Mouse (Mus musculus): ENCODE measurements around the gene Arih1.

Gene Arih1

DNA sequence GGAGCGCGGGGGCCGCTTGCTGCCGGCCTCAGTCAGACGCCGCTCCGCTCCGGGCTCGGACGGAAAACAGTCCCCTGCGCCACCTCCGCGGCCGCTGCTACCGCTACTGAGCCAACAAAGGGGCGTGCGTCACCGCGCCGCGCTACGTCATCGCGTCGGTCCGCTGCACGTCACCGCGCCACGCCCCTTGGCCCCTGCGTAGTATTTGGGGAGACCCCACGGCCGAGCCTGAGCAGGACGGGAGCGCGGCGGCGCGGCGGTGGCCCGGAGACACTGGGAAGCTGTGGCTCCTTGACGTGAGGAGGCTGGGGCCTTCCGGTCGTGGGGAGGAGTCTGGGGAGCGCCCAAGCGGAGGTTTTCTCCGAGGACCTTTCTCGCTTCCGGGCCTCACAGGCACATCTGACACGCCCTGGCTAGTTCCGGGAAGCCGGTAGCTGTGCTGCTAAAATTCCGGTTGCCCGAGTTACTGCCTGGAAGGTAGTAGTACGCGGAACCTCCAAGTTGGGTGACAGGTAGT lies at the start of gene Arih1:
TSS of gene Arih1 (minus strand) at position 70 of the 517 bp plus-strand sequence.
- POLR2A ChIA-PET = interaction anchor here in 3 of 4 experiments (0.5 to 2.2 kb wide), 43 partner anchors 10 to 730 kb away, joined by 3 to 24 read pairs (median 3); partner anchors contain the start of genes Pkm (in 3 of the 3), Tmem202 (in 3 of the 3), Adpgk (in 2 of the 3) and Hexa (in 2 of the 3)
- CTCF ChIA-PET = interaction anchor here in 1 of 4 experiments (1.1 kb wide), 1 partner anchor 79 kb away, joined by 4 read pairs; no protein-coding TSS in a partner anchor

DNA sequence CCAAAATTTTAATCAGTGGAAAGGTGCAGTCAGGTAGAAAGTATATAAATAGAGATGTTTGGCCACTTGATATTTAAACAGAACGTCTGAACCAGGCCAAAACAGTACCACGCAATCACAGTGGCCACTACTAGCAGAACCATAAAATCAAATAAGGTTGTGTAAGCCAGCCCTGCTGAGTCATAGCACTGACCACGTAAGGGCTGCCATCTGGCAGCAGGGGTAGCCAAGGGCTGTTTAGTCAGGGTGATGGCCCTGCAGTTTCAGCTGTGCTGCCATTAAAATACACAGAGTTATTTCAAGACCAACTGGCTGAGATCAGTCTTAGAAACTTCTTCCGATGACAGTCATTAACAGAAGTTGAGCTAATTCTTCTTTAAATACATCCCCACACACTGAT lies 47.5 kb upstream of the Arih1 start:
- ChIA-PET POLR2A (interaction anchor here in 1 of 4 experiments (1.1 to 1.8 kb wide), 4 partner anchors 10 to 15 kb away, joined by 3 to 10 read pairs (median 4); no protein-coding TSS in a partner anchor), CTCF (interaction anchor here in 1 of 4 experiments (0.7 kb wide), 1 partner anchor 1808 kb away, joined by 4 read pairs; no protein-coding TSS in a partner anchor)

DNA sequence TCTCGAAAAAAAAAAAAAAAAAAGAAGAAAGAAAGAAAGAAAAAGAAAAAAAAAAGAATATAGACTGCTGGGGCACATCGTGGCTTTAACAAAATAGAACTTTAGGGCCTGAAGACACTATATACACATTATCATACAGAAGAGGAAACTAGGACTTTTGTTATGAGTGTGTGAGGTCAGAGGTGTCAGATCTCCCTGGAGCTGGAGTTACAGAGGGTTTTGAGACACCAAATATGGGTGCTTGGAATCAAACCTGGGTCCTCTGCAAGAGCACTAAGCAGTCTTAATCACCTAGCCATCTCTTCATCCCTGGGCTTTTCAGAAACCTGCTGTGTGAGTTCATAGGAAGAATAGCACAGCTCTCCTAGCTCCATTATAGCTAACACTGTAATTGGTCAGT lies 47.0 kb upstream of the Arih1 start:
- ChIA-PET CTCF (interaction anchor here in 2 of 4 experiments (0.6 to 0.7 kb wide), 2 partner anchors 696 to 1809 kb away, joined by 4 to 5 read pairs; no protein-coding TSS in a partner anchor), POLR2A (interaction anchor here in 3 of 4 experiments (0.9 to 4.6 kb wide), 8 partner anchors 7 to 123 kb away, joined by 3 to 38 read pairs (median 4); partner anchors contain the start of genes Pkm (in 2 of the 3), Hexa (in 1 of the 3) and Tmem202 (in 1 of the 3))

DNA sequence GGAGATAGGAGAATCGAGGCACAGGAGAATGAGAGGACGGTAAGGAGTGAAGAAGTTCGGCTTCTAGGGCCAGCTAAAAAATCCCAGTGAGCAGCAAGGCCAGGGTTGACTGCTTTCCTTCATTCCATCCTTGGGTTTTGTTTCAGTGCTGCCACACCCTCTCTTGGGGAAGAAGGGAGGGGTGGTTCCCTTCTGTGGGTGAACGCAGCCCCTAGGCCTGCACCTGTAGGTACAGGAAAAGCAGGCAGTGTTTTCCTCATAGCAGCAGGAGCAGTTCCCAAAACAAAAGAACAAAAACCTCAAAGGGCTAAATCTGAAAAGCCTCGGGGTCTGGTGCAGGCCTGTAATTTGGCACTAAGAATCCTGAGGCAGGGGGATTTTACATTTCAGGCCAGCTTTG lies 45.2 kb upstream of the Arih1 start:
- CTCF ChIA-PET = interaction anchor here in 2 of 4 experiments (0.6 to 1.4 kb wide), 7 partner anchors 14 to 1220 kb away, joined by 3 to 6 read pairs (median 4); no protein-coding TSS in a partner anchor
- POLR2A ChIA-PET = interaction anchor here in 3 of 4 experiments (0.6 to 4.6 kb wide), 24 partner anchors 8 to 493 kb away, joined by 3 to 38 read pairs (median 4); partner anchors contain the start of genes Hexa (in 3 of the 3), Tmem202 (in 3 of the 3), Adpgk (in 1 of the 3) and Arih1 (in 1 of the 3)

DNA sequence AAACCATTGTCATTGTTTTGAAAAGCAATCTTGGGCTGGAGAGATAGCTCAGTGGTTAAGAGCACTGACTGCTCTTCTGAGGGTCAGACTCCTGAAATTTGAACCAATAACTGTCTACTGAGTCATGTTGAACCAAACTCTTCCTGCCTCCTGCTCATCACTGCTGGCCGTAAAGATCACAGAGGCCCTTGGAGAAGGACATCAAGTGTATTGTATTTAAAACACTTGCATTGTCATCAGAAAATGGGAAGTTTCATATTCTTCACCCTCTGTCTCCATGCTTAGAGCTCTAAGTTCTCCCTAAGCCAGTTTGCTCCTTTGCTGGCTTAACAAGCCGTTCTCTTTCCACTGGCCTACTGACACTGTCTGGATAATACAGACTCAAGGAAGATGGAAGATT lies 41.9 kb upstream of the Arih1 start:
- ChIA-PET CTCF (no interaction called here), POLR2A (interaction anchor here in 3 of 4 experiments (0.6 to 3.5 kb wide), 7 partner anchors 11 to 129 kb away, joined by 3 to 15 read pairs (median 3); partner anchors contain the start of genes Hexa (in 1 of the 3), Pkm (in 1 of the 3) and Tmem202 (in 1 of the 3))

DNA sequence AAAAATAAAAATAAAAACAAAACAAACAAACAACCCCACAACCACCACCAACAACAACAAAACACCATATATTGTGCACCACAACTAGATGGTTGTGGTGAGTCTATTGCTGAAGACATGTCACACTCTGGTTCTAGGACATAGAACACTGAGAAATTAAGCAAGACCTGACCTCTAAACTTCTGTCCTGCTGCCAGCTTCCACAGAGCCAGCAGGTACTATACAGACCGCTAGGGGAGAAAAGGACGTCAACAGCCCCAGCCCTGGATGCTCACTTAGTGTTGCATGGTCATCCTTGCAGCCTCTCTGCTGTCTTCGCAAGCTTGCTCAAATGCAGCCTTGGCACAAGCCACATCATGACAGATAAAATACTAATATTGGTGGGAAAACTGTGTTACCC lies 41.2 kb upstream of the Arih1 start:
- ChIA-PET POLR2A (interaction anchor here in 2 of 4 experiments (0.6 to 1.8 kb wide), 5 partner anchors 11 to 130 kb away, joined by 3 to 5 read pairs (median 3); partner anchors contain the start of genes Hexa (in 1 of the 2) and Tmem202 (in 1 of the 2)), CTCF (interaction anchor here in 2 of 4 experiments (0.6 to 1.2 kb wide), 3 partner anchors 8 to 297 kb away, joined by 3 to 4 read pairs (median 3); no protein-coding TSS in a partner anchor)

GRCm38 (mm10) chr9:59526727-59527126 lies 40.3 kb upstream of the Arih1 start:
- ChIA-PET POLR2A (interaction anchor here in 3 of 4 experiments (0.6 to 1.8 kb wide), 6 partner anchors 10 to 138 kb away, joined by 3 to 5 read pairs (median 3); partner anchors contain the start of genes Hexa (in 1 of the 3) and Tmem202 (in 1 of the 3)), CTCF (interaction anchor here in 2 of 4 experiments (0.7 to 1.2 kb wide), 2 partner anchors 9 to 17 kb away, joined by 3 to 4 read pairs; no protein-coding TSS in a partner anchor)

- ChIA-PET POLR2A (interaction anchor here in 2 of 4 experiments (1.1 to 1.5 kb wide), 4 partner anchors 8 to 133 kb away, joined by 3 to 5 read pairs (median 4); partner anchors contain the start of gene Pkm (in 1 of the 2)), CTCF (no interaction called here)
These were observed 36.5 kb upstream of the Arih1 start for GRCm38 (mm10) chr9:59522906-59523305.

GRCm38 (mm10) chr9:59519396-59519795 lies 33.0 kb upstream of the Arih1 start:
- ChIA-PET CTCF (interaction anchor here in 3 of 4 experiments (0.5 to 1.7 kb wide), 3 partner anchors 11 to 157 kb away, joined by 3 to 5 read pairs (median 3); no protein-coding TSS in a partner anchor), POLR2A (interaction anchor here in 2 of 4 experiments (0.8 to 1.4 kb wide), 3 partner anchors 12 to 46 kb away, joined by 3 to 4 read pairs (median 3); partner anchors contain the start of genes Hexa (in 1 of the 2) and Tmem202 (in 1 of the 2))

- POLR2A ChIA-PET = interaction anchor here in 1 of 4 experiments (1.4 kb wide), 1 partner anchor 47 kb away, joined by 3 read pairs; no protein-coding TSS in a partner anchor
- CTCF ChIA-PET = interaction anchor here in 1 of 4 experiments (1.1 kb wide), 1 partner anchor 11 kb away, joined by 3 read pairs; no protein-coding TSS in a partner anchor
These were observed 32.6 kb upstream of the Arih1 start for GRCm38 (mm10) chr9:59518976-59519375.

DNA sequence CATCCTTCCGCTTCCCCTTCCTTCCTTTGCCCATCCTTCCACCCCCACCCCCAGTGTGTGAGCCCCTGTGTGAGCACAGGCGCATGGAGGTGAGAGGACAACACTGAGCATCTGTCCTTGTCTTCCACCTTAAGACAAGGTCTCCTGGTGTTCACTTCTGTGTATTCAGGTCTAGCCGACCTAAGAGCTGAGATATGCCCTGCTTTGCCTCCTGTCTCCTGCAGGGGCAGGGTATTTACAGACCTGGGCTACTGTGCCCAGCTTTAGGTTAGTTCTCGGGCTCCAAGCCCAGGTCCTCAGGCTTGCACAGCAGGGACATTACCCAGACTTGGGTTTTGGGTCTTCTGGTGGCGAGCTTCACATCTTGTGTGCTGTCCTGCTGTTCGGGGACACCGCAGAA lies 30.7 kb upstream of the Arih1 start:
- ChIA-PET POLR2A (interaction anchor here (0.7 to 2.5 kb wide), 16 partner anchors 9 to 1244 kb away, joined by 3 to 15 read pairs (median 4); partner anchors contain the start of genes Arih1 (in 1 of the 4), Hexa (in 1 of the 4), Pkm (in 1 of the 4) and Tmem202 (in 1 of the 4)), CTCF (interaction anchor here in 2 of 4 experiments (0.6 to 1.3 kb wide), 6 partner anchors 14 to 1201 kb away, joined by 3 to 6 read pairs (median 3); no protein-coding TSS in a partner anchor)

DNA sequence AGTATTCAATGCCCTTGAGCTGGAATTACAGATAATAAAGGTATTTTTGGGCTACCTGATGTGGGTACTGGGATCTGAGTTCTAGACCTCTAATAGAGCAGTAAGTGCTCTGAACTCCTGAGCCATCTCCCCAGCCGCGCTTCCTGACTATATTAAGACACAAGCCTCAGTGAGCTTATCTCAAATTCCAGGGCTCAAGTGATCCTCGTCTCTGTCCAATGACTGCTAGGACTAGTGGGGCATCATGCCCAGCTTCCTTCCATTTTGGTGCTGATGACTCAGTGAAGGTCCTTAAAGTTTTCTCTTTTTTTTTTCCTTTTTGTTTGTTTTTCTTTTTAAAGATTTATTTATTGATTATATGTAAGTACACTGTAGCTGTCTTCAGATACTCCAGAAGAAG lies 28.7 kb upstream of the Arih1 start:
- POLR2A ChIA-PET = interaction anchor here in 2 of 4 experiments (0.6 to 1.7 kb wide), 2 partner anchors 16 to 32 kb away, joined by 6 to 11 read pairs; no protein-coding TSS in a partner anchor

GRCm38 (mm10) chr9:59512381-59512780 lies 26.0 kb upstream of the Arih1 start:
- CTCF ChIA-PET = interaction anchor here in 1 of 4 experiments (0.6 kb wide), 1 partner anchor 1974 kb away, joined by 4 read pairs; no protein-coding TSS in a partner anchor
- POLR2A ChIA-PET = interaction anchor here in 3 of 4 experiments (0.6 to 1.3 kb wide), 5 partner anchors 19 to 667 kb away, joined by 3 to 5 read pairs (median 4); partner anchors contain the start of genes Hexa (in 1 of the 3) and Tmem202 (in 1 of the 3)

More for the DNA sequence above, 28.7 kb upstream of the Arih1 start:
- CTCF ChIA-PET = interaction anchor here in 1 of 4 experiments (0.6 kb wide), 1 partner anchor 52 kb away, joined by 3 read pairs; no protein-coding TSS in a partner anchor

DNA sequence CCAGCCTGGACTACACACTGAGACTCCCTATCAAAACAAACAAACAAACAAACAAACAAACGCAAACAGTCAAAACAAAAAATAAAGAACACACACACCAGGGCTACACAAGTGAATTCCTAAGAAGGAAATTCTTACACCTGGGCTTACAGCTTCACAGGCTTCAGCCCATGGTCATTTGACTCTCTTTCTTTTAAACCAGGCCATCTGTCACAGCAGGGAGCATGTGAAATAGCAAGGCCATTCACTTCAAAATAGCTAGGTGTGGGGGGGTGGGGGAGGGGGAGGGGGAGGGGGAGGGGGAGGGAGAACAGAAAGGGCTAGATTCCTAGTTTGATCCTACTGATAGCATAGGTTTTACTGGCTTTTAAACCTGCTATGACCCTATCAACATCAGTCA lies 21.7 kb upstream of the Arih1 start:
- ChIA-PET CTCF (interaction anchor here in 1 of 4 experiments (0.6 kb wide), 1 partner anchor 155 kb away, joined by 5 read pairs; the partner anchor contains the start of gene Bbs4), POLR2A (interaction anchor here in 2 of 4 experiments (0.8 to 1.3 kb wide), 4 partner anchors 9 to 148 kb away, joined by 3 read pairs; partner anchors contain the start of gene Pkm (in 1 of the 2))

GRCm38 (mm10) chr9:59487331-59487730 lies 913 bp upstream of the Arih1 start:
- ChIA-PET CTCF (interaction anchor here in 1 of 4 experiments (1.1 kb wide), 1 partner anchor 78 kb away, joined by 4 read pairs; no protein-coding TSS in a partner anchor), POLR2A (interaction anchor here in 3 of 4 experiments (0.5 to 2.2 kb wide), 32 partner anchors 10 to 730 kb away, joined by 3 to 24 read pairs (median 4); partner anchors contain the start of genes Pkm (in 3 of the 3), Adpgk (in 2 of the 3), Tmem202 (in 2 of the 3) and Celf6 (in 1 of the 3))

DNA sequence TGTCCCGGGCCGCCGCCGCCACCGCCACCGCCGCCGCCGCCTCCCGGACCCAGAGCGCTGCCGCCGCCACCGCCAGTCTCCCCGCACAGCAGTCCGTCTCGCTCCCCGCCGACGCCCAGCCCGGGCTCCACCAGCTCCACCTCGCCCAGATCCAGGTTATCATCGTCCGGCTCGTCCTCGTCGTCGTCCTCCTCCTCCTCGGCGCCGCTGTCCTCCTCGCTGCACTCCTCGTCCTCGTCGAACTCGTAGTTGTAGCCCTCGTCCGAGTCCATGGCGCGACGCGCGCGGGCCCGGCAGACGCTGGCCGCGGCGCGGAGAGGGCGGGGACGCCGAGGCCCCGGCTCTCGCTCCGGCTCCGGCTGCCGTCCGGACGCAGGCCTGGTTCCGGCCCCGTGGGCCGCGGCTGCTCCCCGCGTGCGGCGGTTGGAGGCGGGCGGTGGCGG lies 321 bp downstream of the Arih1 start:
- ChIA-PET POLR2A (interaction anchor here in 3 of 4 experiments (0.8 to 3.1 kb wide), 28 partner anchors 9 to 195 kb away, joined by 3 to 24 read pairs (median 6); partner anchors contain the start of genes Pkm (in 3 of the 3), Adpgk (in 1 of the 3), Bbs4 (in 1 of the 3) and Celf6 (in 1 of the 3)), CTCF (interaction anchor here in 1 of 4 experiments (1.1 kb wide), 1 partner anchor 80 kb away, joined by 4 read pairs; no protein-coding TSS in a partner anchor)

GRCm38 (mm10) chr9:59485511-59486075 lies 825 bp downstream of the Arih1 start:
- ChIA-PET POLR2A (interaction anchor here in 3 of 4 experiments (0.5 to 3.1 kb wide), 17 partner anchors 9 to 195 kb away, joined by 3 to 14 read pairs (median 4); partner anchors contain the start of genes Gramd2 (in 1 of the 3), Hexa (in 1 of the 3), Pkm (in 1 of the 3) and Tmem202 (in 1 of the 3)), CTCF (interaction anchor here in 1 of 4 experiments (1.2 kb wide), 1 partner anchor 145 kb away, joined by 3 read pairs; no protein-coding TSS in a partner anchor)
